Mouse (Mus musculus) heart, postnatal 0 days (tissue): ENCODE data around the gene Disp1. TPM values are rescaled to one million over a fixed set of nuclear protein-coding genes. Genes with fewer than 3 reads are reported as not detected.
A peak's percentile ranks its signal among the peaks of the same experiment; 100 is the strongest.

Experiments
- ATAC-seq: fragments of 200-750 bp; cut with Nextera tagmentation; 2 replicates; pipeline ENCODE4 v1.8.0; 2017; ENCODE audit warnings: low read depth, moderate number of reproducible peaks, moderate library complexity; ENCODE audit not compliant: insufficient read depth
- DNase-seq: peaks from one replicate; pipeline ENCODE4 v3.0.0-alpha.2; 2016; ENCODE audit warnings: low spot score
- H3K27ac ChIP-seq: fragments of 300-500 bp; sonication (generic); 2 replicates; pipeline ENCODE4 v1.5.1; 2014; ENCODE audit warnings: low read depth, mild to moderate bottlenecking
- H3K27me3 ChIP-seq: fragments of 300-500 bp; sonication (generic); 2 replicates; pipeline ENCODE4 v1.6.1; 2014; ENCODE audit warnings: low read length, mixed read lengths; ENCODE audit not compliant: control insufficient read depth, insufficient read depth
- H3K36me3 ChIP-seq: fragments of 300-500 bp; sonication (generic); replicated peaks from 2 replicates; pipeline ENCODE4 v1.6.1; 2014; ENCODE audit warnings: low read length, mixed read lengths; ENCODE audit not compliant: control insufficient read depth, insufficient read depth
- H3K4me1 ChIP-seq: fragments of 300-500 bp; sonication (generic); 2 replicates; pipeline ENCODE4 v1.6.1; 2014; ENCODE audit warnings: antibody characterized with exemption; ENCODE audit not compliant: control insufficient read depth, insufficient read depth
- H3K4me2 ChIP-seq: fragments of 300-500 bp; sonication (generic); 2 replicates; pipeline ENCODE4 v1.6.1; 2014; ENCODE audit warnings: low read depth, mild to moderate bottlenecking, low read length, moderate library complexity
- H3K4me3 ChIP-seq: fragments of 300-500 bp; sonication (generic); 2 replicates; pipeline ENCODE4 v1.5.1; 2014; ENCODE audit warnings: low read depth, low read length
- H3K9ac ChIP-seq: fragments of 300-500 bp; sonication (generic); replicated peaks from 2 replicates; pipeline ENCODE4 v1.6.1; 2014; ENCODE audit warnings: low read depth, low read length, mixed read lengths
- H3K9me3 ChIP-seq: fragments of 300-500 bp; sonication (generic); replicated peaks from 2 replicates; pipeline ENCODE4 v1.6.1; 2016; ENCODE audit warnings: low read length; ENCODE audit not compliant: control insufficient read depth
- CTCF ChIP-seq: IDR thresholded peaks from 2 replicates; pipeline ENCODE4 v1.5.1; 2016; ENCODE audit warnings: antibody characterized with exemption, control low read depth, low read depth
- EP300 ChIP-seq: IDR thresholded peaks from 2 replicates; pipeline ENCODE4 v1.6.1; 2016; ENCODE audit warnings: antibody characterized with exemption, low read depth
- WGBS: fragments of 180-500 bp; shearing (Covaris S2); extraction: QIAGEN DNeasy Blood & Tissue Kit; methylation state at CpG from one replicate; pipeline ENCODE4 v1.1.7; 2014; 5-methylcytosine and 5-hydroxymethylcytosine counted together
- polyA plus RNA-seq: library from polyadenylated mRNA; unstranded; fragments of >200 nt; fragmentation: Nextera tagmentation; extraction: Ambion mirVana; gene quantifications from 2 replicates; pipeline ENCODE4 v1.2.1, GENCODE M21; 2015
- total RNA-seq: library from RNA; depleted of rRNA; stranded (reverse); fragments of >200 nt; gene quantifications from 2 replicates; pipeline ENCODE4 v1.2.3, GENCODE M21; 2014; ENCODE audit warnings: low replicate concordance

Disp1 gene
- total and polyA plus RNA-seq, 2 experiments from 2014 or later: 5.8 to 8.1 TPM

DNA sequence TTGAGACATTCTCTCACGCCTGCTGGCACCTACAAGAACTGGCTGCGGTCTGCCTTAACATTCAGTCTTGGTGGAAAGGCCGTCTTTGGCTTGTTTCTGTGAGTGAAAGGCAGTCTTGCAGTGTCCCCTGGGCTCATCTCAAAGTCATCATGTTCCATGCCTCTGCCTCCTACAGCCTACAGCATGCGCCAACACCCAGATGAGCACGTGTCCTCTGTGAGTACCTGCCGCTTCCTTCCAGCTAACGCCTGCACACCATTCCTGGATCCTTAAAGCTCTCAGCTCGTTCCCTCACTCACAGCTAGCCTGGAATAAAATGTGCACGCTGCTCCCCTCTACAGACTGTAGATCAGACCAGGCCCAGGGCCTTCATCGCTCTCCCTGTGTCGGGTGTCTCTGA is 60.3 kb downstream of the Disp1 start:
- ATAC-seq (no peak), DNase-seq (no peak)
- Histone ChIP-seq H3K4me2 (no peak overlapping the region), H3K36me3 (no peaks in the 10 kb centered on the region), H3K4me1 (peaks cover 6% of the 10 kb centered on the region; the same call in 1 of the 2 replicates), H3K4me3 (no peak overlapping the region), H3K9me3 (0 out of 2 replicates have a peak, but pooled peaks cover 5% of the 10 kb centered on the region), H3K9ac (no peak overlapping the region), H3K27me3 (no peaks in the 10 kb centered on the region), H3K27ac (no peak overlapping the region)
- no peak for TF ChIP-seq CTCF
- no peak for TF ChIP-seq EP300
- WGBS: 84% methylated on average over 11 of the region's 11 CpGs

DNA sequence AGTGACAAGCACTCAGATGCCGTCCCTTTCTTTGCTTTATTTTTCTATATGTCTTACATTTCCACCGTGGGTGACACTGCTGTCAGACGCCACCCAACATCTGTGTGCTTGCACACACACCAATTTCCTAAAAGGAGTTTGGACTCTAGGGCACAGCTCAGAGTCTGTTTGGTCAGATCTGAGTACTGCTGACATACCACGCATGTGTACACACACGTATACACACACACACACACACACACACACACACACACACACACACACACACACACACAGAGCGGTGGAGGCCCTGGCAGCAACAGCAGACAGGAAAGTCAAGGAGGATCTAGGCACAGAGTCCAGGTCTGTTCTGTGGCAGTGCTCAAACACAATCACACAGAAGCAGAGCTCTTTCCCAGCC is 61.1 kb downstream of the Disp1 start:
- H3K9me3 ChIP-seq: no peaks in the 10 kb centered on the region
- no peak overlapping the region for H3K9ac ChIP-seq
- H3K27ac ChIP-seq: no peak overlapping the region
- H3K4me1 ChIP-seq: peaks cover 14% of the 10 kb centered on the region
- no peak overlapping the region for H3K4me3 ChIP-seq
- WGBS: 84% methylated on average over 6 of the region's 6 CpGs
- no peaks in the 10 kb centered on the region for H3K36me3 ChIP-seq
- ATAC-seq: no peak
- TF ChIP-seq EP300 (no peak), CTCF (no peak)
- H3K27me3 ChIP-seq: no peaks in the 10 kb centered on the region
- DNase-seq: no peak
- no peak overlapping the region for H3K4me2 ChIP-seq

DNA sequence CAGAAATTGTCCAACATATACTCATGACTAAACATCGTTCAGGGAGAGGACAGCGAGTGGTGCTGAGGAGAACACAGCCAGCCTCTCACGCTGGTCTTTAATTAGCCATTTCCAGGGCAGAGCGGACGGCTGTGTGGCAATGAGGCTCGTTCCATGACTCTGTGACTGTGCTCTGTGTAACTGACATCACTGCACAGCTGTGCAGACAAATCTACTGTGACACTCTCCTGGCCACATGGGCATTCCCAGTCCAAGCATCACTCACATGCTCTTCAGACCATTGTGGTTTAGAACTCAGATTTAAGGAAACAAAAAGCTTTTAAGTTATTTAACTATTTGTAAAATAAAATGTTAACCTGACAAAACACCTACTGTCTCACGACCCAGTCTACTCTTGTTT is 62.1 kb downstream of the Disp1 start:
- Histone ChIP-seq H3K36me3 (no peaks in the 10 kb centered on the region), H3K27ac (no peak overlapping the region), H3K4me2 (no peak overlapping the region), H3K4me3 (no peak overlapping the region), H3K27me3 (no peaks in the 10 kb centered on the region), H3K9ac (no peak overlapping the region), H3K4me1 (peaks cover 16% of the 10 kb centered on the region), H3K9me3 (no peaks in the 10 kb centered on the region)
- TF ChIP-seq EP300: no peak
- no peak for TF ChIP-seq CTCF
- 61% methylated on average over 7 of the region's 7 CpGs for WGBS
- DNase-seq (no peak), ATAC-seq (no peak)

DNA sequence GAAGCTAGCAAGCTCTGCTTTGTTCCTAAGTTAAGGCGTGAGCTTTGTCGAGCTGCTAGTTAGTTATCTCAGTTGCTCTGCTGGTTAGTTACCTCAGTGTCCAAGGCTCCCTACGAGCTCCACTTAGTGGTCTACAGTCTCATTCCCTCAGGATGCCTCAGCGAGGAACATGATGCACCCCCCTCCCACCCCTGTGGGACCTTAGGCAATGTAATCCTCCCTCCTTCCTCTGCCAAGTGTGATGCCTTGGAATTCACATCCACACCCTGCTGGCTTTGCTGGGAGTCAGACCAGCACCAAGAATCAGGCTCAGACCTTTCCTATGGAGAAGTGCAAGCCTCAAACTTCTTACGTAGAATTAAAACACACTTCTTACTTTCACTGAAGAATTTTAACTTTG is 65.7 kb downstream of the Disp1 start:
- Histone ChIP-seq H3K36me3 (no peaks in the 10 kb centered on the region), H3K27ac (0 out of 2 replicates have a peak overlapping the region, but pooled peaks have one; percentile 23), H3K4me3 (no peak overlapping the region), H3K9me3 (no peaks in the 10 kb centered on the region), H3K4me2 (no peak overlapping the region), H3K4me1 (peaks cover 15% of the 10 kb centered on the region), H3K9ac (no peak overlapping the region), H3K27me3 (no peaks in the 10 kb centered on the region)
- 32% methylated on average over 5 of the region's 5 CpGs for WGBS
- no peak for ATAC-seq
- TF ChIP-seq EP300 (no peak), CTCF (no peak)
- no peak for DNase-seq

DNA sequence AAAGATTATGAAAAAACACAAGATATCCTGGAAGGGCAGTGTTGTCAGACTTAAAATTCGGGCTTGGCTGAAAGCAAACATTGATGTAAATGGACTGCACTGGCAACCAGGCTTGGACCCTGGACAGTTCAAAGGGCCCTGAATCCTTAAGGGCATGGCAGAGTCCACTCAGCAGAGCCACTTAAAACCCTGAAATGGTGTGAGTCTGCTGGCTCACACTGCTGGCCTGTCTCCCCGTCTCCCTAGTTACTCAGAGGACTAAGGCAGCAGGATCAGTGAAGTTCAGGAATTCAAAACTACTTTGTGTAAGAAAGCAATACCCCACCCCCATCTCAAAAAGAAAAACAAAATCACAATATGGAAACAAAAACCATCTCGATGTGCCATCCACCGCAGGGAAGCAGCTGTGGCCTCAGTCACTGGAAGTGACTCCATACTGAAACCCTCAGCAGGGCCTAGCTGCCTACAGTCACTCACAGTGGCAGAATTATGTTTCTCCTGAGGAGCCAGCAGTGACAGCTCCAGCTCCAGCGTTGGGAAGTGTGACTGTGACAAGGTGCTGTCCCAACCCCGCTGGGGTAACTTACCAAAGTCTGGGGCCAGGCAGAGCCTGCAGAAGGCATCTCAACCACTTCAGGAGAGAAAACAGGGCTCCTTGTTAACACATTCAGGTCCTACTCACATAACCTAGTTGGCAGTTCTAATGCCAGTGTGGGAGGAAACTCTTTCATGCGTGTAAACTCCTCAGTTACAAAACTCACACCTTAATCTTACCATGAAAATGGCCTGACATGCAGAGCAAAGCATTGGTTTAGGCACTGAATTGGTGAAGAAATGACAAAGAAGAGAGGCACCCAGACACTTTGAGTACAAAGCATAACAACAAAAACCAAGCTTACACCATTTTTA is 66.8 kb downstream of the Disp1 start:
- 61% methylated on average over 7 of the region's 7 CpGs for WGBS
- H3K27me3 ChIP-seq: no peaks in the 10 kb centered on the region
- H3K27ac ChIP-seq: peak overlapping the region; percentile 46
- H3K4me3 ChIP-seq: no peak overlapping the region
- no peak for DNase-seq
- H3K36me3 ChIP-seq: no peaks in the 10 kb centered on the region
- H3K9me3 ChIP-seq: no peaks in the 10 kb centered on the region
- H3K9ac ChIP-seq: no peak overlapping the region
- peaks cover 15% of the 10 kb centered on the region for H3K4me1 ChIP-seq
- no peak for TF ChIP-seq EP300
- no peak for TF ChIP-seq CTCF
- no peak overlapping the region for H3K4me2 ChIP-seq
- ATAC-seq: no peak
